ENCODE assay signal across 8 mouse cellular contexts in genomic region chr9:51993486-51994275, GRCm38 (mm10). TPM values are rescaled to one million over a fixed set of nuclear protein-coding genes. Genes with fewer than 3 reads are reported as not detected.
DNase-seq lines count a peak whose midpoint lies in the region; ATAC-seq and TF ChIP-seq lines count a peak whose summit lies in the region.

No protein-coding gene starts in this region.

- peak; percentile 59 for DNase-seq in intestine, embryonic 14.5 days (ENCODE audit: low spot score)
- peak; percentile 43 for DNase-seq in CH12.LX (ENCODE audit: extremely low read depth)
- peak; percentile 70 for DNase-seq in lung, postnatal 36 days
- DNase-seq in right cerebral cortex, adult 18-20 months = no peak
- no peak for DNase-seq in urinary bladder, postnatal 10 days (ENCODE audit: low spot score)

- dilution Hi-C loops in CH12.LX (cut with MboI; ENCODE audit: extremely low pct_ligation_motif_present, extremely low pct_unique_long_range_greater_than_20kb, low sequenced_read_pairs) = no loop called here

- TF ChIP-seq EP300 in CH12.LX (IDR thresholded peaks at IDR 0.05; ENCODE audit: low read length) = no peak

- no peaks in the 10 kb centered on the region for H3K79me2 ChIP-seq in CH12.LX (replicated peaks; ENCODE audit: control insufficient read depth, extremely low read depth, insufficient read depth, poor library complexity, severe bottlenecking)

- H3K4me3 ChIP-seq in intestine, embryonic 14.5 days (ENCODE audit: low read depth, low read length) = no peak overlapping the region
- no peak overlapping the region for H3K4me3 ChIP-seq in intestine, embryonic 15.5 days (replicated peaks)
- H3K4me3 ChIP-seq in CH12.LX (replicated peaks in 1 of 3; ENCODE audit: low read depth in 2 of 3, low read length in 2 of 3, poor library complexity in 1 of 3) = no peak overlapping the region
- no peak overlapping the region for H3K4me3 ChIP-seq in bone marrow macrophage, adult 2 months (ENCODE audit: insufficient read depth, low read length)
- no peak overlapping the region for H3K4me3 ChIP-seq in forebrain, embryonic 16.5 days (replicated peaks; ENCODE audit: low read length)

- H3K9ac ChIP-seq in intestine, embryonic 14.5 days (ENCODE audit: low read length) = no peak overlapping the region
- no peak overlapping the region for H3K9ac ChIP-seq in intestine, embryonic 15.5 days
- no peak overlapping the region for H3K9ac ChIP-seq in CH12.LX (ENCODE audit: insufficient read depth, low read depth)
- no peak overlapping the region for H3K9ac ChIP-seq in forebrain, embryonic 16.5 days (replicated peaks; ENCODE audit: low read depth, low read length)

- no peak for TF ChIP-seq POLR2A in CH12.LX (IDR thresholded peaks at IDR 0.05; ENCODE audit: low read depth, low read length)
- TF ChIP-seq POLR2A in bone marrow macrophage, adult 2 months (IDR thresholded peaks at IDR 0.05; ENCODE audit: borderline replicate concordance, low read depth, low read length) = no peak

- peak; percentile 40 for TF ChIP-seq RAD21 in CH12.LX (IDR thresholded peaks at IDR 0.05; ENCODE audit: low read depth, low read length)

- no peak overlapping the region for H3K27ac ChIP-seq in intestine, embryonic 14.5 days (ENCODE audit: low read depth)
- no peak overlapping the region for H3K27ac ChIP-seq in intestine, embryonic 15.5 days
- no peak overlapping the region for H3K27ac ChIP-seq in CH12.LX (ENCODE audit: insufficient read depth, low read depth)
- H3K27ac ChIP-seq in bone marrow macrophage, adult 2 months (ENCODE audit: insufficient read depth, low read depth, low read length) = no peak overlapping the region
- H3K27ac ChIP-seq in forebrain, embryonic 16.5 days (ENCODE audit: low read length) = no peak overlapping the region

- no peak for ATAC-seq in intestine, embryonic 14.5 days (replicated peaks; ENCODE audit: low FRiP score, low TSS enrichment, low read depth)
- no peak for ATAC-seq in intestine, embryonic 15.5 days
- no peak for ATAC-seq in forebrain, embryonic 16.5 days

- no peaks in the 10 kb centered on the region for H3K27me3 ChIP-seq in intestine, embryonic 14.5 days (replicated peaks; ENCODE audit: control insufficient read depth, insufficient read depth, low read length)
- no peaks in the 10 kb centered on the region for H3K27me3 ChIP-seq in intestine, embryonic 15.5 days (replicated peaks)
- no peaks in the 10 kb centered on the region for H3K27me3 ChIP-seq in CH12.LX (replicated peaks)
- H3K27me3 ChIP-seq in forebrain, embryonic 16.5 days (replicated peaks; ENCODE audit: control insufficient read depth, insufficient read depth, low read length) = no peaks in the 10 kb centered on the region

- in situ Hi-C loops in CH12.LX (cut with MboI; ENCODE audit: low pct_ligation_motif_present, low pct_unique_long_range_greater_than_20kb, low sequenced_read_pairs) = loop anchor here (10.0 to 25.0 kb wide), 2 partner anchors 291 to 369 kb away; no protein-coding TSS in a partner anchor

- 80% methylated on average over 4 of the region's 4 CpGs for WGBS in intestine, embryonic 14.5 days
- 75% methylated on average over 4 of the region's 4 CpGs for WGBS in intestine, embryonic 15.5 days
- 83% methylated on average over 4 of the region's 4 CpGs for WGBS in forebrain, embryonic 16.5 days

- no peak overlapping the region for H3K4me2 ChIP-seq in intestine, embryonic 14.5 days (ENCODE audit: low read length)
- H3K4me2 ChIP-seq in intestine, embryonic 15.5 days (replicated peaks) = no peak overlapping the region
- H3K4me2 ChIP-seq in CH12.LX (ENCODE audit: insufficient read depth, low read depth, poor library complexity, severe bottlenecking) = no peak overlapping the region
- no peak overlapping the region for H3K4me2 ChIP-seq in forebrain, embryonic 16.5 days (ENCODE audit: low read length)

- TF ChIP-seq CTCF in CH12.LX (conservative IDR thresholded peaks at IDR 0.05 in 1 of 2, IDR thresholded peaks at IDR 0.05 in 1 of 2; ENCODE audit: low read depth in 2 of 2, low read length in 2 of 2) = peak; percentile 33 to 69; a peak in 3 of 4 replicates
- TF ChIP-seq CTCF in bone marrow macrophage, adult 2 months (IDR thresholded peaks at IDR 0.05; ENCODE audit: low read depth, low read length) = peak; percentile 30; the same call in 1 of the 2 replicates

- H3K36me3 ChIP-seq in intestine, embryonic 14.5 days (ENCODE audit: control insufficient read depth, insufficient read depth, low read length) = no peaks in the 10 kb centered on the region
- no peaks in the 10 kb centered on the region for H3K36me3 ChIP-seq in intestine, embryonic 15.5 days
- no peaks in the 10 kb centered on the region for H3K36me3 ChIP-seq in CH12.LX (replicated peaks in 1 of 2; ENCODE audit: control insufficient read depth in 1 of 2, insufficient read depth in 1 of 2, low read length in 1 of 2)
- H3K36me3 ChIP-seq in forebrain, embryonic 16.5 days (ENCODE audit: control insufficient read depth, insufficient read depth) = no peaks in the 10 kb centered on the region

- peaks cover 2% of the 10 kb centered on the region; the same call in 1 of the 2 replicates for H3K4me1 ChIP-seq in intestine, embryonic 14.5 days (replicated peaks; ENCODE audit: control insufficient read depth, insufficient read depth, low read length)
- no peaks in the 10 kb centered on the region for H3K4me1 ChIP-seq in intestine, embryonic 15.5 days (replicated peaks)
- H3K4me1 ChIP-seq in CH12.LX (ENCODE audit: control insufficient read depth in 1 of 2, insufficient read depth in 2 of 2) = no peaks in the 10 kb centered on the region
- no peaks in the 10 kb centered on the region for H3K4me1 ChIP-seq in bone marrow macrophage, adult 2 months (ENCODE audit: control insufficient read depth, insufficient read depth, low read length)
- H3K4me1 ChIP-seq in forebrain, embryonic 16.5 days (replicated peaks; ENCODE audit: control insufficient read depth, insufficient read depth, low read length) = no peaks in the 10 kb centered on the region

- 0 out of 2 replicates have a peak, but pooled peaks cover 6% of the 10 kb centered on the region for H3K9me3 ChIP-seq in intestine, embryonic 14.5 days (ENCODE audit: control insufficient read depth, low read length)
- H3K9me3 ChIP-seq in intestine, embryonic 15.5 days = no peaks in the 10 kb centered on the region
- H3K9me3 ChIP-seq in CH12.LX (replicated peaks; ENCODE audit: low read length) = no peaks in the 10 kb centered on the region
- H3K9me3 ChIP-seq in forebrain, embryonic 16.5 days (ENCODE audit: control insufficient read depth, low read length) = 0 out of 2 replicates have a peak, but pooled peaks cover 4% of the 10 kb centered on the region

TF ChIP-seq in CH12.LX, 34 proteins besides CTCF, POLR2A, EP300 and RAD21:
- no peak for TF ChIP-seq JUND (conservative IDR thresholded peaks at IDR 0.05; ENCODE audit: low read depth, low read length)
- TF ChIP-seq PAX5 (IDR thresholded peaks at IDR 0.05; ENCODE audit: low read length) = no peak
- TF ChIP-seq ZNF384 (IDR thresholded peaks at IDR 0.05; ENCODE audit: low read depth, low read length) = 0 out of 2 replicates have a peak, but pooled peaks have one; percentile 20
- TF ChIP-seq ELF1 (IDR thresholded peaks at IDR 0.05; ENCODE audit: low read depth, low read length) = no peak
- TF ChIP-seq SMC3 (IDR thresholded peaks at IDR 0.05; ENCODE audit: low read depth, low read length) = peak; percentile 55
TF ChIP-seq in CH12.LX: peak in this region for 2.

RNA-seq across cellular contexts. Expression of gene Fdx1, which starts 30.3 kb away (rescaled TPM):
- 66.9 and 67.4 TPM in 2 replicates for polyA plus RNA-seq in intestine, embryonic 14.5 days (2014; fragmentation: Nextera tagmentation; extraction: Ambion mirVana)
- 78.0 and 89.6 TPM in 2 replicates for polyA plus RNA-seq in intestine, embryonic 15.5 days (2015; fragmentation: Nextera tagmentation; extraction: Ambion mirVana)
- total RNA-seq in CH12.LX (2012; rRNA removed) = 35.2 and 41.6 TPM in 2 replicates
- 69.2 and 80.0 TPM in 2 replicates for total RNA-seq in CH12.LX (2014; rRNA removed)
- polyA plus RNA-seq in CH12.LX (2012; ENCODE audit: insufficient read length, low read depth) = 44.4 and 51.1 TPM in 2 replicates
- polyA plus RNA-seq in bone marrow macrophage, adult 2 months (2012; ENCODE audit: insufficient read depth, insufficient read length, missing spikeins) = 11.7 and 16.3 TPM in 2 replicates
- polyA plus RNA-seq in forebrain, embryonic 16.5 days (2015; fragmentation: Nextera tagmentation; extraction: Ambion mirVana) = 38.7 and 42.1 TPM in 2 replicates

RNA-seq across cellular contexts. Expression of gene Rdx, which starts 53.3 kb away (rescaled TPM):
- polyA plus RNA-seq in intestine, embryonic 14.5 days (2014; fragmentation: Nextera tagmentation; extraction: Ambion mirVana) = 98.6 and 114 TPM in 2 replicates
- polyA plus RNA-seq in intestine, embryonic 15.5 days (2015; fragmentation: Nextera tagmentation; extraction: Ambion mirVana) = 62.9 and 75.2 TPM in 2 replicates
- total RNA-seq in CH12.LX (2012; rRNA removed) (86.1 and 97.2 TPM in 2 replicates), CH12.LX (2014; rRNA removed) (157 and 180 TPM in 2 replicates)
- polyA plus RNA-seq in CH12.LX (2012; ENCODE audit: insufficient read length, low read depth) = 121 and 125 TPM in 2 replicates
- 51.3 and 51.7 TPM in 2 replicates for polyA plus RNA-seq in bone marrow macrophage, adult 2 months (2012; ENCODE audit: insufficient read depth, insufficient read length, missing spikeins)
- polyA plus RNA-seq in forebrain, embryonic 16.5 days (2015; fragmentation: Nextera tagmentation; extraction: Ambion mirVana) = 87.8 and 109 TPM in 2 replicates

Comparison
In these comparisons a context has a peak if more than half of its experiments do, and no peak if none do; other contexts are left out.
1. DNase-seq: peak in intestine, embryonic 14.5 days (single experiment), CH12.LX (single experiment) and lung, postnatal 36 days (single experiment); none in right cerebral cortex, adult 18-20 months (single experiment) and urinary bladder, postnatal 10 days (single experiment).